Mouse (Mus musculus) adrenal gland, adult 18-20 months (tissue): Measurements from ENCODE around the gene Zfp322a. TPM values are rescaled to one million over a fixed set of nuclear protein-coding genes. Genes with fewer than 3 reads are reported as not detected.
"Not testable (repeated sequence)": the region's sequence is repeated elsewhere in the genome, so short reads cannot be mapped to it uniquely, and the experiment has no call there.

Experiments used
- DNase-seq, 2 experiments: peaks; one replicate each; pipeline ENCODE4 v3.0.0; 2021 to 2022; ENCODE audit warnings: low spot score in 2 of 2
- long read RNA-seq, 2 experiments: library from polyadenylated mRNA; stranded (forward); transcript quantifications; one replicate each; pipeline ENCODE4 v2.0.0; 2021
- total RNA-seq, 2 experiments: library from RNA; stranded (reverse); gene quantifications; 1 replicate in 1 of 2; 2 replicates in 1 of 2; pipeline ENCODE4 v1.2.3; 2021

Gene Zfp322a
- total RNA-seq = 10 to 100 TPM; 15.0 to 18.5 TPM
- long read RNA-seq, experiment 1, full-length matches to known transcripts = 6 of 6 reads
- long read RNA-seq, experiment 1, partial matches to known transcripts = 0 of 6 reads
- long read RNA-seq, experiment 1, other reads (novel, unspliced or antisense) = 0 of 6 reads
- long read RNA-seq, experiment 2, full-length matches to known transcripts = 41 of 46 reads
- long read RNA-seq, experiment 2, partial matches to known transcripts = 0 of 46 reads
- long read RNA-seq, experiment 2, other reads (novel, unspliced or antisense) = 5 of 46 reads

GRCm38 (mm10) chr13:23368583-23369420 is at the start of gene Zfp322a:
Zfp322a (minus strand) TSS chr13:23369208.
- peak; percentile 91 to 94 for DNase-seq

GRCm38 (mm10) chr13:23412630-23413521 is 43.9 kb upstream of the Zfp322a start:
- DNase-seq = no peak

DNA sequence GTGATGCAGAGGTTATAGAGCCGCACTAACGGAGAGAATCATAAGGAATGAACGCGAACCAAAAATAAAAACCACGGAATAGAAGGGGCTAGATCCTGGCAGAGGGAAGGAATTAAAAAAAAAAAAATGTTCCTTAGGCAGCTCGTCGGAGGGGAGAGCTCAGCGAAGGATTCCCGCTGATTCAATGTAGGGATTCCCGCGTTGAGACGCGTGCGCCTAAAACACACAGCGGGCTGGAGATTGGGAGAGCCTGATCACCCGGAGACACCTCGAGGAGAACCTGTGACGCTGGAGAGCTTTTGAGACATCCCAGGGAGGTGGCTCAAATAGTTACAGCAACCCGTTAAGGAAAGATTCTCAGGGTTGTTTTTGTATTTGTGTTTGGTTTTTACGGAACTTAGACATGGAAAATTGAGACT is 43.2 kb upstream of the Zfp322a start:
- DNase-seq = peak in 1 of 2 experiments; percentile 9

DNA sequence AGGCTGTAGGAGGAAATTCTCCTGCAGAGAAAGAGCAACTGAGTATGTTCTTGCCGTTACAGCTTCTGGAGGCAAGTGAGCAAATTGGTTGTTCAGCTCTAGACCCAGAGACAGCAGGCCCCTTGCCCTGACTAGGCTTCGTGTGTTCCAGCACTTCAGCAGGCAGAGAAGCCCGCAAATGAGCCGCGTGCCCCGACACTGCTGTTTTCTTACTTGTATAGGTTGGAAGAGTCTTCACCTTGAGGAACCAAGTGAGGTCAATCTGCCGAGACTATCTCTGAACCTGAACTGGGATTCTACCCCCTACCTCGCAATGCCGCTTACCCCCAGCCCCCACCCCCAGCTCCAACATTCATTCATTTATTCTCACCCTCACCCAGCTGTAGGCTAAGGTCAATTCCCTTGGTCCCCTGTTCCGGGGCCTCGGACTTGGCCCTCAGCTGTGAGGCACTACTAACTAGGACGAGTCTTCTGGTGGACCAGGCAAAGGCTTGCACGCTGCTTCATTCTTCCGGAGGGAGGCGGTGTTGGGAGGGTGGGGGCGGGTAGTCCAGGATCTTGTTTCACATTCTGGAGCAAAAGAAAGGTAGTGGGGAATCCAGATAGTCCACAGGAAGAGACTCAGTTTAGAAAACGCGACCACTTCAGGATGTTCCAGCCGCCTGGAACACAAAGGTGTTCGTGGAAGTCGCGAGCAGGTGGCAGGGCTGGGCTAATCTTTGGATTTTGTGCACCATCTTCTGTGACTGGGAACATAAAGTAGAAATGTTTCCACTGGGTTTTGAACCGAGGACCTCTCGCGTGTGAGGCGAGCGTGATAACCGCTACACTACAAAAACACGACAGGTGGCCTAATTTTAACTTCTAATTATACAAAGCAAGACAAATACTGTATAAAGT is 42.6 kb upstream of the Zfp322a start:
- peak in 1 of 2 experiments; percentile 5 for DNase-seq

- DNase-seq = no peak
Observed at GRCm38 (mm10) chr13:23410632-23411031, 41.6 kb upstream of the Zfp322a start.

- no peak for DNase-seq
Observed at GRCm38 (mm10) chr13:23402626-23403025, 33.6 kb upstream of the Zfp322a start.

- DNase-seq = peak; percentile 84 to 85
Observed at GRCm38 (mm10) chr13:23401683-23402527, 32.9 kb upstream of the Zfp322a start.

- DNase-seq = no peak
Observed at GRCm38 (mm10) chr13:23400771-23401682, 32.0 kb upstream of the Zfp322a start.

- not testable (repeated sequence) for DNase-seq
Observed at GRCm38 (mm10) chr13:23396913-23397312, 27.9 kb upstream of the Zfp322a start.

DNA sequence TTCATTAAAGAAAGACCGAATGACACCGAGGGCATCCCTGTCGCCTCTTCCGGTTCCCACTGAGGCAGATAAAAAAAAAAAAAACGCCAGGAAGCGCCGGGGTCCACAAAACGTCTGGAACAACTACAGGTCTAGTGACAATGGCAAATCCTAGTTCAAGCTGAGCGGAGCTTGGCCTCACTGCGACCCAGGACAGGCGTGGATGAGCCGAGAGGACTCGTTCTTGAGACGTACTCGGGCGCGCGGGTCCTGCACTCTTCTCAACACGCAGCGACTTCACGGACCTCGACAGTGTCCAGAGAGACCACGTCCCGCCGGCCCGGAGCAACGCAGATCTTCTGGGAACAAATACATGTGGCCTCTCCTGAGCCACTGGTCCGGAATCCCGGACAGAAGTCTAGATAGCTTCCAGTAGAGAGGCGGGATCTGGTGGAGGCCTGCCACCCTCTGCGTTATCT is 27.3 kb upstream of the Zfp322a start:
- peak in 1 of 2 experiments; percentile 9 for DNase-seq

DNA sequence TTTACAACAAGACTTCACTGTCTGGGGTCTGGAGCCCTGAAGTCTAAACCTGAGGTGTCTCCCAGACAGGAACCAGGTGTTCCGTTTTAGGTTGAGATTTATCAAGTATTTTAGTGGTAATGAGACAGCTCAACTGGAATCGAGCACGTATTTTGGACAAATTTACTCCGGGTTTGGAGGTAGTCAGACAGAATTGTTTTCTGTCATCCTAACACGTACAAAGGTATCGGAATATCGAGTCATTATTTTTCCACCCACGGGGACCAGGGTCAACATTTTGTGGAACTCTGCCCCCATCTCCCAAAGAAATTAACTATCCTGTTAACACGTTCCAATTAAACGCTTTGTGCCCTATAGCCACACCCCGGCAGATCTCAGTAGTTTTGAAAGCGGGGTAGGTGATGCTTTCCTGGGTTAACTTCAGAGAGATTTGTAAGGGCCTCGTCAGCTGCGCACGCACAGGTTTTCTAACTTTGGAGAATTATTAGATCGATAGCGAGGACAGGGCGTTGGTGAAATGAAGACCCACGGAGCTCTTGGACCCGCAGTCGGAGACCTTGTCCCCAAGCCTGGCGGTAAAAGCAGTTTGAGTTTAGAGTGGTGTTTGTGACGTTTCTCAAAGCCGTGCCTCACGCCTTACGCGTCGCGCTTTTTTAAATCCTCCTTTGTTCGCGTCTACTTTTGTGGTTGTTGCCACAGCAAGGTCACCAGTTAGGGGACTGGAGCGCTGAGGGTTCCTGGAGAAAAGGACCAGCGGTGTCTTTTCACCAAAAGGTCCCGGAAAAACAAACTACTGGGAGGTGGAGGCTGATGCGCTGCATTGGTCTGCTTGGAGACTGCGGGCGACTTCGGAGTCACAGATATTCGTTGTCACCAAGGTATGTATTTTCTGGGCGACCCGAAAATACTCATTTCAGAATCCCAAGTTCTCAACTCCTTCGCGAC is 26.6 kb upstream of the Zfp322a start:
- DNase-seq = no peak

- no peak for DNase-seq
Observed at GRCm38 (mm10) chr13:23387548-23387947, 18.5 kb upstream of the Zfp322a start.

GRCm38 (mm10) chr13:23383127-23383526 is 14.1 kb upstream of the Zfp322a start:
- no peak for DNase-seq

DNA sequence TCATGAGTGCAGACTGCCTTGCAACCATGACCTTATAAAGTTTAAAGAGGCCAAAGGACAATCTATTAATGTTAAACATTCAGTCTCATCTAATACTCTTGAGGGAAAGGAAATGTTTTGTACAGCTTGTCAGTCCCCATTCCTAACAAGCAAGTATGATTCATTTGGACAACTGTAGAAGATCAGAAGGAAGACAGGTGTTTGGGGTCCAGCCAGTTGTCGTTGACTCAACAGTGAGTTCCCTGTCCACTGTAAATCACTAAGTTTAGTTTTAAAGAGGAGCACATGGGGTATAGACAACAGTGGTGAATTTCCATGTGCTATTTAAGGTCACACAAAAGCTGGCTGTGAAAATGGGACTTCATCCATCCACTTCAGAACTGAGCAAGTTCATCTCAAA is 3.4 kb upstream of the Zfp322a start:
- DNase-seq = no peak

DNA sequence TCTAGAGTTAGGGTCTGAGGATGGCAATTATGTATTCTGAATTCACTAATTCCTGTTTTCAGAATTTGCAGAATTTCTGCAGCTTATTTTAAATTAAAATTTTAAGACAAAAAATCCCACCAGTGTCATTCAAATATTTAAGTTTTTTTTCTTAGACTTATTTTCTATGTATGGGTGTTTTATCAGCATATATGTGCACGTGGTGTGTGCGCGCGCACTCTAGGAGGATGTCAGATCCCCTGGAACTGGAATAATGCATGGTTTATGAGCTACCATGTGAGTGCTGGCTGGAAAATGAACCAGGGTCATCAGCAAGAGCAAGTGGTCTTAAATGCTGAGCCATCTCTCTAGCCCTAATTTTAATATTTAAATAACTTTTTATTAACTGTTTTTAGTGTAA is 1.1 kb upstream of the Zfp322a start:
- no peak for DNase-seq

- no peak for DNase-seq
Observed at GRCm38 (mm10) chr13:23369421-23369765, 385 bp upstream of the Zfp322a start.

GRCm38 (mm10) chr13:23361536-23361935 is 7.5 kb downstream of the Zfp322a start:
- DNase-seq = no peak
